Mouse (Mus musculus) cerebellum, adult 2 months (tissue): ENCODE measurements at regions not wholly inside any gene's neighbourhood (a gene's known extent, or its start where the extent isn't known, plus 50 kb on each side); places are given as distances from the start of the nearest gene placed in this dataset.

ENCODE experiments used
- CTCF ChIP-seq: fragments of 200-500 bp; IDR thresholded peaks from 2 replicates; pipeline ENCODE4 v1.5.1; 2011; ENCODE audit warnings: low read depth, mild to moderate bottlenecking, control low read depth, low read length, moderate library complexity, borderline replicate concordance; ENCODE audit not compliant: insufficient read depth
- POLR2A ChIP-seq: fragments of 200-500 bp; IDR thresholded peaks from 2 replicates; pipeline ENCODE4 v1.6.1; 2011; ENCODE audit warnings: low read length, control low read depth, borderline replicate concordance; ENCODE audit not compliant: insufficient read depth

DNA sequence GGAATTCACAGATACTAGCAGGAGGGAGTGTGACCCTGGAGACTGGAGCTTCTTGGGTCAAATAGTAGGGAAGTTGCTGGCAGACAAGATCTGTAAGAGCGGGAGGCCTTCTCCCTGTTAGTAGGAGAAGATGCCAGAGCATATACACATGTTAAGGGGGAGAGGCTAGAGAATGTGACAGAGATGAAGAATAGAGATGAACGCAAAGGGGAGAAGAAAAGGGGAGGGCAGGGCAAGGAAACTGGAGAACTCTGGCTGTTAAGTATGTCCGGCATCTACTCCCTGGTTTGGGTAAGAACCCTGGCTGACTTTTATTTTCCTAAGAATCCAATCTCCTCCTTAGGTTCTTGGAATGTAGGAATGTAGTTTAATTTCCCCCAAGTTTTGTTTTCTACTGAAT is 206.5 kb upstream of the Zpld1 start:
- no peak for TF ChIP-seq CTCF
- TF ChIP-seq POLR2A: no peak
